Mouse (Mus musculus) kidney, embryonic 14.5 days (tissue): Measurements from ENCODE around the gene Dlec1. TPM values are rescaled to one million over a fixed set of nuclear protein-coding genes. Genes with fewer than 3 reads are reported as not detected.

Source experiments
- ATAC-seq: fragments of 200-750 bp; cut with Nextera tagmentation; 2 replicates; pipeline ENCODE4 v1.8.0; 2017; ENCODE audit warnings: moderate number of reproducible peaks, mild to moderate bottlenecking, moderate TSS enrichment, moderate library complexity; ENCODE audit not compliant: low FRiP score, low TSS enrichment
- H3K27ac ChIP-seq: fragments of 300-500 bp; sonication (generic); 2 replicates; pipeline ENCODE4 v1.5.1; 2014; ENCODE audit warnings: low read depth, mild to moderate bottlenecking, low read length, moderate library complexity, mixed read lengths
- H3K27me3 ChIP-seq: fragments of 300-500 bp; sonication (generic); 2 replicates; pipeline ENCODE4 v1.6.1; 2014; ENCODE audit warnings: mild to moderate bottlenecking, low read length; ENCODE audit not compliant: control insufficient read depth, insufficient read depth
- H3K36me3 ChIP-seq: fragments of 300-500 bp; sonication (generic); 2 replicates; pipeline ENCODE4 v1.6.1; 2014; ENCODE audit warnings: low read length, mixed read lengths; ENCODE audit not compliant: control insufficient read depth, insufficient read depth
- H3K4me1 ChIP-seq: fragments of 300-500 bp; sonication (generic); 2 replicates; pipeline ENCODE4 v1.6.1; 2014; ENCODE audit warnings: low read length, mixed read lengths; ENCODE audit not compliant: control insufficient read depth, insufficient read depth
- H3K4me2 ChIP-seq: fragments of 300-500 bp; sonication (generic); replicated peaks from 2 replicates; pipeline ENCODE4 v1.6.1; 2014; ENCODE audit warnings: low read depth, mild to moderate bottlenecking, low read length
- H3K4me3 ChIP-seq: fragments of 300-500 bp; sonication (generic); 2 replicates; pipeline ENCODE4 v1.5.1; 2014; ENCODE audit warnings: mild to moderate bottlenecking, low read length
- H3K9ac ChIP-seq: fragments of 300-500 bp; sonication (generic); 2 replicates; pipeline ENCODE4 v1.6.1; 2014; ENCODE audit warnings: low read depth, mild to moderate bottlenecking, low read length, moderate library complexity
- H3K9me3 ChIP-seq: fragments of 300-500 bp; sonication (generic); 2 replicates; pipeline ENCODE4 v1.6.1; 2016; ENCODE audit warnings: low read length; ENCODE audit not compliant: control insufficient read depth
- WGBS: fragments of 180-500 bp; shearing (Covaris S2); extraction: QIAGEN DNeasy Blood & Tissue Kit; methylation state at CpG from one replicate; pipeline ENCODE4 v1.1.7; 2014; 5-methylcytosine and 5-hydroxymethylcytosine counted together
- polyA plus RNA-seq: library from polyadenylated mRNA; unstranded; fragments of >200 nt; fragmentation: Nextera tagmentation; extraction: Ambion mirVana; gene quantifications from 2 replicates; pipeline ENCODE4 v1.2.1, GENCODE M21; 2014

The Dlec1 gene
- polyA plus RNA-seq, 1 experiment from 2014 or later, result 3.2 TPM

GRCm38 (mm10) chr9:119144696-119145095, 42.4 kb downstream of the Dlec1 start:
- no peaks in the 10 kb centered on the region for H3K4me1 ChIP-seq
- H3K4me3 ChIP-seq, result no peak overlapping the region
- no peak overlapping the region for H3K4me2 ChIP-seq
- no peak for ATAC-seq
- no peak overlapping the region for H3K9ac ChIP-seq
- no peak overlapping the region for H3K27ac ChIP-seq
- H3K36me3 ChIP-seq, result no peaks in the 10 kb centered on the region
- WGBS, result 81% methylated on average over 8 of the region's 8 CpGs
- no peaks in the 10 kb centered on the region for H3K9me3 ChIP-seq
- no peaks in the 10 kb centered on the region for H3K27me3 ChIP-seq

- Histone ChIP-seq H3K9me3 (no peaks in the 10 kb centered on the region), H3K4me3 (no peak overlapping the region), H3K27ac (no peak overlapping the region), H3K4me2 (no peak overlapping the region), H3K36me3 (no peaks in the 10 kb centered on the region), H3K4me1 (no peaks in the 10 kb centered on the region), H3K27me3 (no peaks in the 10 kb centered on the region), H3K9ac (no peak overlapping the region)
- WGBS, result 70% methylated on average over 10 of the region's 10 CpGs
- no peak for ATAC-seq
Observed at GRCm38 (mm10) chr9:119145137-119145536, 42.9 kb downstream of the Dlec1 start.

- Histone ChIP-seq H3K4me2 (no peak overlapping the region), H3K9ac (no peak overlapping the region), H3K4me3 (no peak overlapping the region), H3K27ac (no peak overlapping the region), H3K27me3 (no peaks in the 10 kb centered on the region), H3K9me3 (no peaks in the 10 kb centered on the region), H3K36me3 (no peaks in the 10 kb centered on the region), H3K4me1 (no peaks in the 10 kb centered on the region)
- WGBS, result 65% methylated on average over 6 of the region's 6 CpGs
- no peak for ATAC-seq
Observed at GRCm38 (mm10) chr9:119145638-119146037, 43.4 kb downstream of the Dlec1 start.

GRCm38 (mm10) chr9:119146098-119146770, 44.0 kb downstream of the Dlec1 start:
- Histone ChIP-seq H3K27me3 (no peaks in the 10 kb centered on the region), H3K9me3 (no peaks in the 10 kb centered on the region), H3K9ac (no peak overlapping the region), H3K4me2 (no peak overlapping the region), H3K4me1 (no peaks in the 10 kb centered on the region), H3K4me3 (no peak overlapping the region), H3K27ac (no peak overlapping the region), H3K36me3 (no peaks in the 10 kb centered on the region)
- 76% methylated on average over 13 of the region's 13 CpGs for WGBS
- ATAC-seq, result no peak

- H3K4me3 ChIP-seq, result no peak overlapping the region
- H3K4me2 ChIP-seq, result no peak overlapping the region
- no peaks in the 10 kb centered on the region for H3K27me3 ChIP-seq
- H3K9me3 ChIP-seq, result no peaks in the 10 kb centered on the region
- H3K4me1 ChIP-seq, result no peaks in the 10 kb centered on the region
- H3K9ac ChIP-seq, result no peak overlapping the region
- ATAC-seq, result no peak
- H3K36me3 ChIP-seq, result no peaks in the 10 kb centered on the region
- WGBS, result 20% methylated on average over 5 of the region's 5 CpGs
- H3K27ac ChIP-seq, result no peak overlapping the region
Observed at GRCm38 (mm10) chr9:119149601-119150000, 47.3 kb downstream of the Dlec1 start.

GRCm38 (mm10) chr9:119151751-119152150, 49.5 kb downstream of the Dlec1 start:
- H3K4me3 ChIP-seq, result no peak overlapping the region
- ATAC-seq, result no peak
- H3K27ac ChIP-seq, result no peak overlapping the region
- no peak overlapping the region for H3K4me2 ChIP-seq
- no peaks in the 10 kb centered on the region for H3K9me3 ChIP-seq
- H3K9ac ChIP-seq, result no peak overlapping the region
- no peaks in the 10 kb centered on the region for H3K36me3 ChIP-seq
- no peaks in the 10 kb centered on the region for H3K27me3 ChIP-seq
- WGBS, result 56% methylated on average over 2 of the region's 2 CpGs
- no peaks in the 10 kb centered on the region for H3K4me1 ChIP-seq

- ATAC-seq, result no peak
- H3K36me3 ChIP-seq, result no peaks in the 10 kb centered on the region
- no peaks in the 10 kb centered on the region for H3K27me3 ChIP-seq
- no peak overlapping the region for H3K4me2 ChIP-seq
- no peak overlapping the region for H3K27ac ChIP-seq
- H3K4me1 ChIP-seq, result no peaks in the 10 kb centered on the region
- H3K9me3 ChIP-seq, result no peaks in the 10 kb centered on the region
- 82% methylated on average over 8 of the region's 8 CpGs for WGBS
- H3K9ac ChIP-seq, result no peak overlapping the region
- no peak overlapping the region for H3K4me3 ChIP-seq
Observed at GRCm38 (mm10) chr9:119155416-119155815, 53.1 kb downstream of the Dlec1 start.

GRCm38 (mm10) chr9:119155826-119156225, 53.5 kb downstream of the Dlec1 start:
- Histone ChIP-seq H3K4me3 (peak overlapping the region; percentile 42; the same call in 1 of the 2 replicates), H3K9me3 (no peaks in the 10 kb centered on the region), H3K4me1 (no peaks in the 10 kb centered on the region), H3K9ac (no peak overlapping the region), H3K27me3 (no peaks in the 10 kb centered on the region), H3K4me2 (peak overlapping the region; percentile 57; the same call in 1 of the 2 replicates), H3K36me3 (no peaks in the 10 kb centered on the region), H3K27ac (no peak overlapping the region)
- ATAC-seq, result no peak
- WGBS, result 52% methylated on average over 7 of the region's 7 CpGs

GRCm38 (mm10) chr9:119156278-119157201, 54.3 kb downstream of the Dlec1 start, which contains the start of gene Acaa1b:
Gene Acaa1b (minus strand): TSS chr9:119157093.
- no peak within 1 kb of the TSS for H3K27ac ChIP-seq
- no peaks in the 10 kb centered on the region for H3K4me1 ChIP-seq
- no peaks in the 10 kb centered on the region for H3K27me3 ChIP-seq
- H3K9me3 ChIP-seq, result no peaks in the 10 kb centered on the region
- H3K4me2 ChIP-seq, result peak within 1 kb of the TSS; percentile 57
- peak; percentile 90 for ATAC-seq
- WGBS, result 1% methylated on average over 65 of the region's 65 CpGs
- H3K4me3 ChIP-seq, result peak within 1 kb of the TSS; percentile 42
- H3K9ac ChIP-seq, result peak within 1 kb of the TSS; percentile 47; the same call in 1 of the 2 replicates
- no peaks in the 10 kb centered on the region for H3K36me3 ChIP-seq
